Mouse (Mus musculus) erythroblast, embryonic 14.5 days (primary cell): ENCODE measurements around the gene Rgs7bp. TPM values are rescaled to one million over a fixed set of nuclear protein-coding genes. Genes with fewer than 3 reads are reported as not detected.

ENCODE experiments used
- H3K27me3 ChIP-seq: 2 replicates; pipeline ENCODE4 v1.6.1; 2012; ENCODE audit warnings: inconsistent platforms; ENCODE audit not compliant: control insufficient read depth
- H3K36me3 ChIP-seq: 2 replicates; pipeline ENCODE4 v1.6.1; 2012; ENCODE audit warnings: mild to moderate bottlenecking, inconsistent platforms; ENCODE audit not compliant: control insufficient read depth
- H3K4me1 ChIP-seq: 2 replicates; pipeline ENCODE4 v1.6.1; 2012; ENCODE audit warnings: inconsistent platforms; ENCODE audit not compliant: control insufficient read depth
- H3K4me3 ChIP-seq: replicated peaks from 2 replicates; pipeline ENCODE3; 2012; ENCODE audit warnings: moderate library complexity, mild to moderate bottlenecking, inconsistent platforms
- H3K9me3 ChIP-seq: 2 replicates; pipeline ENCODE4 v1.6.1; 2012; ENCODE audit warnings: low read length, inconsistent platforms, mixed read lengths; ENCODE audit not compliant: control insufficient read depth
- GATA1 ChIP-seq: IDR thresholded peaks from 2 replicates; pipeline ENCODE4 v1.6.1; 2012; ENCODE audit warnings: low read length, inconsistent platforms, mixed read lengths
- TAL1 ChIP-seq: IDR thresholded peaks from 3 replicates; pipeline ENCODE4 v1.6.1; 2012; ENCODE audit warnings: low read length, inconsistent platforms, mixed read lengths
- polyA plus RNA-seq: library from polyadenylated mRNA; stranded (reverse); fragments of >175 nt; gene quantifications from 2 replicates; pipeline ENCODE4 v1.2.3, GENCODE M21; 2012

The Rgs7bp gene
- polyA plus RNA-seq, 1 experiment: not detected

GRCm38 (mm10) chr13:105016577-105016976 is 38.2 kb downstream of the Rgs7bp start:
- no peaks in the 10 kb centered on the region for H3K27me3 ChIP-seq
- H3K36me3 ChIP-seq: no peaks in the 10 kb centered on the region
- no peaks in the 10 kb centered on the region for H3K9me3 ChIP-seq
- H3K4me1 ChIP-seq: no peaks in the 10 kb centered on the region
- no peak overlapping the region for H3K4me3 ChIP-seq
- TF ChIP-seq TAL1: no peak
- TF ChIP-seq GATA1: no peak

- TF ChIP-seq TAL1 (no peak), GATA1 (no peak)
- H3K36me3 ChIP-seq: no peaks in the 10 kb centered on the region
- H3K9me3 ChIP-seq: no peaks in the 10 kb centered on the region
- no peak overlapping the region for H3K4me3 ChIP-seq
- no peaks in the 10 kb centered on the region for H3K4me1 ChIP-seq
- H3K27me3 ChIP-seq: no peaks in the 10 kb centered on the region
Observed at GRCm38 (mm10) chr13:105015710-105016404, 38.9 kb downstream of the Rgs7bp start.

- TF ChIP-seq TAL1: no peak
- no peak for TF ChIP-seq GATA1
- no peaks in the 10 kb centered on the region for H3K27me3 ChIP-seq
- no peak overlapping the region for H3K4me3 ChIP-seq
- H3K9me3 ChIP-seq: no peaks in the 10 kb centered on the region
- no peaks in the 10 kb centered on the region for H3K4me1 ChIP-seq
- no peaks in the 10 kb centered on the region for H3K36me3 ChIP-seq
Observed at GRCm38 (mm10) chr13:105011300-105011699, 43.4 kb downstream of the Rgs7bp start.

- Histone ChIP-seq H3K4me3 (no peak overlapping the region), H3K27me3 (no peaks in the 10 kb centered on the region), H3K9me3 (no peaks in the 10 kb centered on the region), H3K36me3 (no peaks in the 10 kb centered on the region), H3K4me1 (no peaks in the 10 kb centered on the region)
- no peak for TF ChIP-seq GATA1
- no peak for TF ChIP-seq TAL1
Observed at GRCm38 (mm10) chr13:105008891-105009290, 45.8 kb downstream of the Rgs7bp start.

GRCm38 (mm10) chr13:105002831-105003157 is 51.9 kb downstream of the Rgs7bp start:
- Histone ChIP-seq H3K36me3 (no peaks in the 10 kb centered on the region), H3K4me3 (no peak overlapping the region), H3K4me1 (no peaks in the 10 kb centered on the region), H3K27me3 (no peaks in the 10 kb centered on the region), H3K9me3 (no peaks in the 10 kb centered on the region)
- TF ChIP-seq GATA1: no peak
- no peak for TF ChIP-seq TAL1

GRCm38 (mm10) chr13:105002132-105002830 is 52.4 kb downstream of the Rgs7bp start:
- Histone ChIP-seq H3K4me3 (no peak overlapping the region), H3K4me1 (no peaks in the 10 kb centered on the region), H3K9me3 (no peaks in the 10 kb centered on the region), H3K27me3 (no peaks in the 10 kb centered on the region), H3K36me3 (no peaks in the 10 kb centered on the region)
- TF ChIP-seq TAL1: no peak
- TF ChIP-seq GATA1: no peak

GRCm38 (mm10) chr13:105001714-105002113 is 53.0 kb downstream of the Rgs7bp start:
- no peaks in the 10 kb centered on the region for H3K4me1 ChIP-seq
- no peaks in the 10 kb centered on the region for H3K36me3 ChIP-seq
- H3K9me3 ChIP-seq: no peaks in the 10 kb centered on the region
- TF ChIP-seq TAL1 (no peak), GATA1 (no peak)
- no peaks in the 10 kb centered on the region for H3K27me3 ChIP-seq
- H3K4me3 ChIP-seq: no peak overlapping the region

- H3K4me3 ChIP-seq: no peak overlapping the region
- H3K4me1 ChIP-seq: no peaks in the 10 kb centered on the region
- TF ChIP-seq GATA1 (no peak), TAL1 (no peak)
- H3K27me3 ChIP-seq: no peaks in the 10 kb centered on the region
- H3K9me3 ChIP-seq: no peaks in the 10 kb centered on the region
- H3K36me3 ChIP-seq: no peaks in the 10 kb centered on the region
Observed at GRCm38 (mm10) chr13:104988811-104989258, 65.9 kb downstream of the Rgs7bp start.

GRCm38 (mm10) chr13:104988009-104988540 is 66.7 kb downstream of the Rgs7bp start:
- Histone ChIP-seq H3K4me1 (no peaks in the 10 kb centered on the region), H3K36me3 (no peaks in the 10 kb centered on the region)

GRCm38 (mm10) chr13:104985691-104986090 is 69.0 kb downstream of the Rgs7bp start:
- Histone ChIP-seq H3K4me3 (no peak overlapping the region), H3K27me3 (no peaks in the 10 kb centered on the region), H3K4me1 (no peaks in the 10 kb centered on the region), H3K9me3 (no peaks in the 10 kb centered on the region), H3K36me3 (no peaks in the 10 kb centered on the region)
- TF ChIP-seq TAL1 (no peak), GATA1 (no peak)

More at GRCm38 (mm10) chr13:104988009-104988540, 66.7 kb downstream of the Rgs7bp start:
- H3K27me3 ChIP-seq: no peaks in the 10 kb centered on the region
- no peak for TF ChIP-seq GATA1
- TF ChIP-seq TAL1: no peak
- no peaks in the 10 kb centered on the region for H3K9me3 ChIP-seq
- H3K4me3 ChIP-seq: no peak overlapping the region
